Mouse (Mus musculus): ENCODE results near the gene Cdkal1.

DNA sequence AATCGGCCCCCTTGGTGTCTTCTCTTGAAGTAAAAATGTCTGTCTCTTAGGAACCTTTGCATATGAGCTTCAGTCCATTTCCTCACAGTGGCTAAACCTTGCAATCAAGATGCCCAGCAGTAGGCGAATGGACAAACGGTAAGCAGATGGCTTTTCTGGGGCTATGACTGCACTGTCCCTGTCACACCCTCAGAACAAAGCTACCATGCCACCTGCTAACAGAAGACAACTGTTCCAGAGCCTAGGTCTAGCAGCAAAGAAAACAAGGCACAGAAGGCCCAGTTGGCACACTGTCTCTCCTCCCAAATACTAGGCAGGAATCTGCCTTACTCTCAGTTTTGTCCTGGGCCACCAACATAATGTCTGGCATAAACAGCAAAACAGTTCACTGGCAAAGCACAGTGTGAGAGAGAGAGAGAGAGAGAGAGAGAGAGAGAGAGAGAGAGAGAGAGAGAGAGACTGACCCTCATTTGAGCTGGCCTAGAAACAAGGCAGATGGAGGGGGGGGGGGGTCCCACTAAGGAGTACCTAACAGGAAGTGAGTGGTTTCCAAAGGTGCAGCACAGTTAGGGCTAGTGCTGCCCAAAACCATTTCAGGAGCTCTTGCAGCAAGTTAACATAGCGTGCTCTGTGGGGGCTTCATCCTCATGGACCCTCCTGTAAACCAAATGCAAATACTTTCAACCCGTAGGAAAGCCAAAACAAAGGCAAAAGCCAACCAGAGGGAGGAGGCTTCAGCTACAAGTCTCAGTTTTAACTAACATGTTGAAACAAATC, 95.6 kb downstream of the Cdkal1 start:
- TF ChIP-seq CTCF (IDR thresholded peaks at IDR 0.05; ENCODE audit: low read depth), result no peak
- no peak for TF ChIP-seq EP300 (optimal IDR thresholded peaks at IDR 0.05)
